26 mouse cellular contexts compared by ENCODE assay signal in genomic region chr3:144583789-144584188, GRCm38 (mm10). TPM values are rescaled to one million over a fixed set of nuclear protein-coding genes. Genes with fewer than 3 reads are reported as not detected.
DNase-seq lines count a peak whose midpoint lies in the region; ATAC-seq lines count a peak whose summit lies in the region.
"Had no signal": no experiment of that assay in that cellular context is flagged by ENCODE, and none has a peak within 500 bp of the region (broad histone marks: within the 10 kb centered on the region; RNA-seq: fewer than 3 reads in every experiment).

No protein-coding gene starts in this region.

- H3K4me2 ChIP-seq in heart, embryonic 12.5 days: no peak overlapping the region
- no peak overlapping the region for H3K4me2 ChIP-seq in heart, embryonic 11.5 days
- no peak overlapping the region for H3K4me2 ChIP-seq in midbrain, embryonic 11.5 days
- H3K4me2 ChIP-seq in midbrain, embryonic 13.5 days (replicated peaks): no peak overlapping the region
- peak overlapping the region; percentile 15; the same call in 1 of the 2 replicates for H3K4me2 ChIP-seq in liver, embryonic 16.5 days (ENCODE audit: low read depth, low read length)
- H3K4me2 ChIP-seq in forebrain, embryonic 13.5 days: no peak overlapping the region
- H3K4me2 ChIP-seq: embryonic facial prominence, embryonic 13.5 days; hindbrain, embryonic 12.5 days; intestine, embryonic 15.5 days; limb, embryonic 13.5 days; lung, embryonic 14.5 days; midbrain, embryonic 12.5 days; neural tube, embryonic 13.5 days had no signal

- no peaks in the 10 kb centered on the region for H3K9me3 ChIP-seq in heart, embryonic 12.5 days (replicated peaks)
- no peaks in the 10 kb centered on the region for H3K9me3 ChIP-seq in heart, embryonic 11.5 days (replicated peaks; ENCODE audit: control insufficient read depth, low read length)
- H3K9me3 ChIP-seq in midbrain, embryonic 11.5 days (ENCODE audit: control insufficient read depth, low read length): no peaks in the 10 kb centered on the region
- H3K9me3 ChIP-seq in midbrain, embryonic 13.5 days: no peaks in the 10 kb centered on the region
- no peaks in the 10 kb centered on the region for H3K9me3 ChIP-seq in liver, embryonic 16.5 days (replicated peaks; ENCODE audit: control insufficient read depth, low read length)
- H3K9me3 ChIP-seq in forebrain, embryonic 13.5 days (replicated peaks): no peaks in the 10 kb centered on the region
- H3K9me3 ChIP-seq: embryonic facial prominence, embryonic 13.5 days; hindbrain, embryonic 12.5 days; intestine, embryonic 15.5 days; limb, embryonic 13.5 days; midbrain, embryonic 12.5 days; neural tube, embryonic 13.5 days had no signal

- no peak overlapping the region for H3K9ac ChIP-seq in heart, embryonic 12.5 days
- no peak overlapping the region for H3K9ac ChIP-seq in heart, embryonic 11.5 days (ENCODE audit: low read depth, low read length)
- H3K9ac ChIP-seq in midbrain, embryonic 11.5 days (ENCODE audit: low read length): no peak overlapping the region
- no peak overlapping the region for H3K9ac ChIP-seq in midbrain, embryonic 13.5 days (replicated peaks)
- no peak overlapping the region for H3K9ac ChIP-seq in liver, embryonic 16.5 days (ENCODE audit: low read depth, low read length)
- H3K9ac ChIP-seq in forebrain, embryonic 13.5 days: no peak overlapping the region
- H3K9ac ChIP-seq: embryonic facial prominence, embryonic 13.5 days; hindbrain, embryonic 12.5 days; intestine, embryonic 15.5 days; limb, embryonic 13.5 days; lung, embryonic 14.5 days; midbrain, embryonic 12.5 days; neural tube, embryonic 13.5 days had no signal

- peaks cover 37% of the 10 kb centered on the region for H3K36me3 ChIP-seq in heart, embryonic 12.5 days
- peaks cover 9% of the 10 kb centered on the region; the same call in 1 of the 2 replicates for H3K36me3 ChIP-seq in heart, embryonic 11.5 days (ENCODE audit: control insufficient read depth, insufficient read depth, low read length)
- peaks cover 14% of the 10 kb centered on the region for H3K36me3 ChIP-seq in midbrain, embryonic 11.5 days (ENCODE audit: control insufficient read depth, insufficient read depth, low read length)
- H3K36me3 ChIP-seq in midbrain, embryonic 13.5 days: peaks cover 49% of the 10 kb centered on the region
- peaks cover 5% of the 10 kb centered on the region for H3K36me3 ChIP-seq in liver, embryonic 16.5 days (ENCODE audit: control insufficient read depth, insufficient read depth)
- H3K36me3 ChIP-seq in forebrain, embryonic 13.5 days (ENCODE audit: poor library complexity, severe bottlenecking): peaks cover 57% of the 10 kb centered on the region

- H3K4me1 ChIP-seq in heart, embryonic 12.5 days (replicated peaks): peaks cover 65% of the 10 kb centered on the region
- peaks cover 49% of the 10 kb centered on the region for H3K4me1 ChIP-seq in heart, embryonic 11.5 days (ENCODE audit: control insufficient read depth, insufficient read depth, low read length)
- no peaks in the 10 kb centered on the region for H3K4me1 ChIP-seq in midbrain, embryonic 11.5 days (ENCODE audit: control insufficient read depth, insufficient read depth, low read length)
- peaks cover 3% of the 10 kb centered on the region; the same call in 1 of the 2 replicates for H3K4me1 ChIP-seq in midbrain, embryonic 13.5 days (replicated peaks)
- H3K4me1 ChIP-seq in liver, embryonic 16.5 days (ENCODE audit: control insufficient read depth, low read depth, low read length): peaks cover 32% of the 10 kb centered on the region
- peaks cover 11% of the 10 kb centered on the region; the same call in 1 of the 2 replicates for H3K4me1 ChIP-seq in forebrain, embryonic 13.5 days
- H3K4me1 ChIP-seq: intestine, embryonic 15.5 days; neural tube, embryonic 13.5 days had no signal

- H3K27ac ChIP-seq in heart, embryonic 12.5 days (ENCODE audit: poor library complexity, severe bottlenecking): peak overlapping the region; percentile 74; the same call in 1 of the 2 replicates
- no peak overlapping the region for H3K27ac ChIP-seq in heart, embryonic 11.5 days (ENCODE audit: low read depth, low read length)
- H3K27ac ChIP-seq in midbrain, embryonic 11.5 days (ENCODE audit: low read depth, low read length): no peak overlapping the region
- H3K27ac ChIP-seq in midbrain, embryonic 13.5 days: no peak overlapping the region
- 0 out of 2 replicates have a peak overlapping the region, but pooled peaks have one; percentile 5 for H3K27ac ChIP-seq in liver, embryonic 16.5 days (ENCODE audit: low read length)
- no peak overlapping the region for H3K27ac ChIP-seq in forebrain, embryonic 13.5 days
- H3K27ac ChIP-seq: embryonic facial prominence, embryonic 13.5 days; hindbrain, embryonic 12.5 days; hindbrain, postnatal 0 days; intestine, embryonic 15.5 days; kidney, postnatal 0 days; limb, embryonic 13.5 days; midbrain, embryonic 12.5 days; neural tube, embryonic 13.5 days had no signal

- H3K4me3 ChIP-seq in heart, embryonic 12.5 days: no peak overlapping the region
- no peak overlapping the region for H3K4me3 ChIP-seq in heart, embryonic 11.5 days (ENCODE audit: low read depth, low read length)
- H3K4me3 ChIP-seq in midbrain, embryonic 11.5 days (ENCODE audit: low read depth, low read length): no peak overlapping the region
- no peak overlapping the region for H3K4me3 ChIP-seq in midbrain, embryonic 13.5 days (replicated peaks)
- H3K4me3 ChIP-seq in liver, embryonic 16.5 days (ENCODE audit: low read depth, low read length): no peak overlapping the region
- no peak overlapping the region for H3K4me3 ChIP-seq in forebrain, embryonic 13.5 days
- H3K4me3 ChIP-seq: embryonic facial prominence, embryonic 13.5 days; erythroblast, embryonic 14.5 days; hindbrain, embryonic 12.5 days; intestine, embryonic 15.5 days; limb, embryonic 13.5 days; midbrain, embryonic 12.5 days; neural tube, embryonic 13.5 days had no signal

- WGBS in heart, embryonic 12.5 days: 64% methylated on average over 5 of the region's 5 CpGs
- WGBS in heart, embryonic 11.5 days (ENCODE audit: insufficient replicate concordance): 69% methylated on average over 5 of the region's 5 CpGs
- 62% methylated on average over 5 of the region's 5 CpGs for WGBS in midbrain, embryonic 11.5 days
- WGBS in midbrain, embryonic 13.5 days: 68% methylated on average over 5 of the region's 5 CpGs
- 69% methylated on average over 5 of the region's 5 CpGs for WGBS in liver, embryonic 16.5 days (ENCODE audit: insufficient replicate concordance)
- 66% methylated on average over 5 of the region's 5 CpGs for WGBS in forebrain, embryonic 13.5 days

- peak; percentile 74 for DNase-seq in midbrain, embryonic 11.5 days (ENCODE audit: low spot score, missing footprints)
- DNase-seq in yolk sac, embryonic 10.5 days (ENCODE audit: low spot score): no peak
- DNase-seq in kidney, adult 9 months: no peak
- DNase-seq: adrenal gland, postnatal 14 days; cerebellum, adult 18-20 months; cerebellum, postnatal 10 days; gastrocnemius, postnatal 36 days; kidney, adult 2 months; kidney, postnatal 4 days; lung, embryonic 14.5 days; lung, postnatal 14 days; thymus, postnatal 14 days had no signal

- no peak for ATAC-seq in heart, embryonic 12.5 days (ENCODE audit: insufficient number of reproducible peaks, low FRiP score)
- ATAC-seq in heart, embryonic 11.5 days (replicated peaks; ENCODE audit: insufficient number of reproducible peaks, low FRiP score, low TSS enrichment): no peak
- ATAC-seq in midbrain, embryonic 11.5 days (ENCODE audit: low FRiP score): no peak
- ATAC-seq in midbrain, embryonic 13.5 days: no peak
- ATAC-seq in liver, embryonic 16.5 days (ENCODE audit: low read depth): peak; percentile 51
- ATAC-seq in forebrain, embryonic 13.5 days: no peak
- ATAC-seq: hindbrain, postnatal 0 days; intestine, embryonic 15.5 days had no signal

- no peaks in the 10 kb centered on the region for H3K27me3 ChIP-seq in heart, embryonic 12.5 days (replicated peaks)
- no peaks in the 10 kb centered on the region for H3K27me3 ChIP-seq in heart, embryonic 11.5 days (ENCODE audit: control insufficient read depth, insufficient read depth, low read length)
- no peaks in the 10 kb centered on the region for H3K27me3 ChIP-seq in midbrain, embryonic 11.5 days (ENCODE audit: control insufficient read depth, insufficient read depth, low read length)
- H3K27me3 ChIP-seq in midbrain, embryonic 13.5 days: no peaks in the 10 kb centered on the region
- H3K27me3 ChIP-seq in liver, embryonic 16.5 days (ENCODE audit: control insufficient read depth, insufficient read depth, low read depth, low read length): no peaks in the 10 kb centered on the region
- H3K27me3 ChIP-seq in forebrain, embryonic 13.5 days: no peaks in the 10 kb centered on the region
- H3K27me3 ChIP-seq: embryonic facial prominence, embryonic 13.5 days; hindbrain, embryonic 12.5 days; intestine, embryonic 15.5 days; limb, embryonic 13.5 days; midbrain, embryonic 12.5 days; neural tube, embryonic 13.5 days had no signal

RNA-seq across cellular contexts. Expression of gene Selenof, which starts 13.7 kb away (rescaled TPM):
- 405 and 413 TPM in 2 replicates for polyA plus RNA-seq in heart, embryonic 12.5 days (2016; fragmentation: Nextera tagmentation; extraction: Ambion mirVana)
- 339 and 350 TPM in 2 replicates for polyA plus RNA-seq in heart, embryonic 11.5 days (2014; fragmentation: Nextera tagmentation; extraction: Ambion mirVana)
- polyA plus RNA-seq in midbrain, embryonic 11.5 days (2014; fragmentation: Nextera tagmentation; extraction: Ambion mirVana): 414 and 426 TPM in 2 replicates
- polyA plus RNA-seq in midbrain, embryonic 13.5 days (2015; fragmentation: Nextera tagmentation; extraction: Ambion mirVana): 518 and 526 TPM in 2 replicates
- polyA plus RNA-seq in liver, embryonic 16.5 days (2015; fragmentation: Nextera tagmentation; extraction: Ambion mirVana): 272 and 287 TPM in 2 replicates
- 560 and 579 TPM in 2 replicates for polyA plus RNA-seq in forebrain, embryonic 13.5 days (2015; fragmentation: Nextera tagmentation; extraction: Ambion mirVana)

RNA-seq across cellular contexts. Expression of gene Hs2st1, which starts 13.8 kb away (rescaled TPM):
- polyA plus RNA-seq in heart, embryonic 12.5 days (2016; fragmentation: Nextera tagmentation; extraction: Ambion mirVana): 11.6 and 11.7 TPM in 2 replicates
- 7.3 and 7.9 TPM in 2 replicates for polyA plus RNA-seq in heart, embryonic 11.5 days (2014; fragmentation: Nextera tagmentation; extraction: Ambion mirVana)
- polyA plus RNA-seq in midbrain, embryonic 11.5 days (2014; fragmentation: Nextera tagmentation; extraction: Ambion mirVana): 16.5 and 16.9 TPM in 2 replicates
- polyA plus RNA-seq in midbrain, embryonic 13.5 days (2015; fragmentation: Nextera tagmentation; extraction: Ambion mirVana): 13.9 and 17.4 TPM in 2 replicates
- polyA plus RNA-seq in liver, embryonic 16.5 days (2015; fragmentation: Nextera tagmentation; extraction: Ambion mirVana): 1.4 and 1.6 TPM in 2 replicates
- polyA plus RNA-seq in forebrain, embryonic 13.5 days (2015; fragmentation: Nextera tagmentation; extraction: Ambion mirVana): 23.3 and 26.2 TPM in 2 replicates

Comparison
In these comparisons a context has a peak if more than half of its experiments do, and no peak if none do; other contexts are left out.
1. H3K27ac ChIP-seq: peak in heart, embryonic 12.5 days (single experiment) and liver, embryonic 16.5 days (single experiment); none in heart, embryonic 11.5 days (single experiment), midbrain, embryonic 11.5 days (single experiment), midbrain, embryonic 13.5 days (single experiment) and forebrain, embryonic 13.5 days (single experiment).